In the genomic region with DNA sequence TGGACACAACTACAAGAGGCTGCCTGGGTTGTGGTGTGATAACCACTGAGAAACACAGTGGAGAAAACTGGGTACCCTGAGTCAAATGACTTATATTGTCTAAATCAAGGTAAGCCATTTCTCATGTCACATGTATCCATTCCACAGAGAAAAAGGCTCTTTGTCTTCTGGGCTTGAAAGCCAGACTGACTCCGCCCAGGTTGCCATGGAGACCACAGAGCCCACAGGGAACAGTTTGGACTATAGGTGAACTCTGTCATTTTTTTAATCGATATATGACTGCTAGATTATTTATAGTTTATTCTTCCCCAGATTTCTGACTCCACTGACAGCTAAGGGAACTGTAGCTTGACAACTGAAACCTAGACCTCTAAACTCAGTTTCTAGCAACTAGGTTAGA, we compare ENCODE assay signal across 29 mouse cellular contexts.
DNase-seq lines count a peak whose midpoint lies in the region; ATAC-seq lines count a peak whose summit lies in the region.
"Had no signal": no experiment of that assay in that cellular context is flagged by ENCODE, and none has a peak within 500 bp of the region (broad histone marks: within the 10 kb centered on the region; RNA-seq: fewer than 3 reads in every experiment).

No protein-coding gene starts in this region.

- no peak overlapping the region for H3K4me3 ChIP-seq in hindbrain, embryonic 11.5 days (ENCODE audit: low read depth, low read length)
- no peak overlapping the region for H3K4me3 ChIP-seq in hindbrain, embryonic 13.5 days
- H3K4me3 ChIP-seq: erythroblast, embryonic 14.5 days; heart, embryonic 10.5 days; heart, embryonic 15.5 days; layer of hippocampus, adult 2 months; left cerebral cortex, adult 2 months; limb, embryonic 12.5 days; liver, embryonic 12.5 days; neural tube, embryonic 13.5 days had no signal

- H3K4me1 ChIP-seq in hindbrain, embryonic 11.5 days (replicated peaks; ENCODE audit: control insufficient read depth, insufficient read depth, low read length), result no peaks in the 10 kb centered on the region
- peaks cover 14% of the 10 kb centered on the region for H3K4me1 ChIP-seq in hindbrain, embryonic 13.5 days (replicated peaks)

- no peaks in the 10 kb centered on the region for H3K36me3 ChIP-seq in hindbrain, embryonic 11.5 days (ENCODE audit: control insufficient read depth, insufficient read depth, low read length)
- H3K36me3 ChIP-seq in hindbrain, embryonic 13.5 days, result no peaks in the 10 kb centered on the region
- H3K36me3 ChIP-seq: heart, embryonic 10.5 days; heart, embryonic 15.5 days; limb, embryonic 12.5 days; liver, embryonic 12.5 days; neural tube, embryonic 13.5 days had no signal

- H3K9me3 ChIP-seq in hindbrain, embryonic 11.5 days (ENCODE audit: control insufficient read depth, low read length), result no peaks in the 10 kb centered on the region
- H3K9me3 ChIP-seq in hindbrain, embryonic 13.5 days, result no peaks in the 10 kb centered on the region
- H3K9me3 ChIP-seq: heart, embryonic 10.5 days; heart, embryonic 15.5 days; liver, embryonic 12.5 days; neural tube, embryonic 13.5 days had no signal

- H3K27ac ChIP-seq in hindbrain, embryonic 11.5 days (ENCODE audit: low read depth, low read length), result no peak overlapping the region
- no peak overlapping the region for H3K27ac ChIP-seq in hindbrain, embryonic 13.5 days
- H3K27ac ChIP-seq: heart, embryonic 10.5 days; heart, embryonic 15.5 days; layer of hippocampus, adult 2 months; left cerebral cortex, adult 2 months; limb, embryonic 12.5 days; liver, embryonic 12.5 days; macrophage; neural tube, embryonic 13.5 days had no signal

- no peak for ATAC-seq in hindbrain, embryonic 11.5 days (ENCODE audit: low FRiP score)
- ATAC-seq in hindbrain, embryonic 13.5 days (ENCODE audit: low FRiP score), result no peak
- ATAC-seq: hindbrain, embryonic 16.5 days; liver, embryonic 12.5 days; liver, postnatal 0 days; midbrain, embryonic 16.5 days; Patski had no signal

- no peak overlapping the region for H3K9ac ChIP-seq in hindbrain, embryonic 11.5 days (ENCODE audit: low read depth, low read length)
- no peak overlapping the region for H3K9ac ChIP-seq in hindbrain, embryonic 13.5 days
- H3K9ac ChIP-seq: heart, embryonic 15.5 days; limb, embryonic 12.5 days; liver, embryonic 12.5 days; liver, postnatal 0 days; neural tube, embryonic 13.5 days had no signal

- peak; percentile 54 for DNase-seq in embryo, embryonic 10.5 days (ENCODE audit: low spot score)
- no peak for DNase-seq in embryo, embryonic 10 days (ENCODE audit: low spot score)
- peak; percentile 45 for DNase-seq in hindbrain, embryonic 11.5 days (ENCODE audit: low spot score)
- DNase-seq in thymus, postnatal 4 days, result peak; percentile 14
- DNase-seq in thymus, postnatal 36 days, result no peak
- no peak for DNase-seq in urinary bladder, adult 18-20 months (ENCODE audit: low spot score in 2 of 2)
- DNase-seq in right cerebral cortex, adult 18-20 months, result no peak
- DNase-seq: adrenal gland, adult 2 months; adrenal gland, postnatal 36 days; cerebellum, adult 2 months; cerebellum, postnatal 14 days; gastrocnemius, postnatal 10 days; heart, postnatal 36 days; liver, postnatal 0 days; lung, postnatal 10 days had no signal

- H3K4me2 ChIP-seq in hindbrain, embryonic 11.5 days (replicated peaks; ENCODE audit: low read depth, low read length), result no peak overlapping the region
- no peak overlapping the region for H3K4me2 ChIP-seq in hindbrain, embryonic 13.5 days
- H3K4me2 ChIP-seq: heart, embryonic 15.5 days; limb, embryonic 12.5 days; liver, embryonic 12.5 days; neural tube, embryonic 13.5 days had no signal

- H3K27me3 ChIP-seq in hindbrain, embryonic 11.5 days (ENCODE audit: control insufficient read depth, insufficient read depth, low read length), result no peaks in the 10 kb centered on the region
- H3K27me3 ChIP-seq in hindbrain, embryonic 13.5 days, result no peaks in the 10 kb centered on the region
- H3K27me3 ChIP-seq: CH12.LX; heart, embryonic 15.5 days; limb, embryonic 12.5 days; liver, embryonic 12.5 days; neural tube, embryonic 13.5 days; Patski had no signal

- WGBS in hindbrain, embryonic 11.5 days, result 71% methylated on average over 2 of the region's 2 CpGs
- WGBS in hindbrain, embryonic 13.5 days, result 54% methylated on average over 2 of the region's 2 CpGs

Comparison
In these comparisons a context has a peak if more than half of its experiments do, and no peak if none do; other contexts are left out.
1. DNase-seq: peak in embryo, embryonic 10.5 days (single experiment), hindbrain, embryonic 11.5 days (single experiment) and thymus, postnatal 4 days (single experiment); none in embryo, embryonic 10 days (single experiment), thymus, postnatal 36 days (0 of 2), urinary bladder, adult 18-20 months (0 of 2) and right cerebral cortex, adult 18-20 months (single experiment).